Mouse (Mus musculus): Measurements from ENCODE around the gene Zfx.

Gene Zfx

DNA sequence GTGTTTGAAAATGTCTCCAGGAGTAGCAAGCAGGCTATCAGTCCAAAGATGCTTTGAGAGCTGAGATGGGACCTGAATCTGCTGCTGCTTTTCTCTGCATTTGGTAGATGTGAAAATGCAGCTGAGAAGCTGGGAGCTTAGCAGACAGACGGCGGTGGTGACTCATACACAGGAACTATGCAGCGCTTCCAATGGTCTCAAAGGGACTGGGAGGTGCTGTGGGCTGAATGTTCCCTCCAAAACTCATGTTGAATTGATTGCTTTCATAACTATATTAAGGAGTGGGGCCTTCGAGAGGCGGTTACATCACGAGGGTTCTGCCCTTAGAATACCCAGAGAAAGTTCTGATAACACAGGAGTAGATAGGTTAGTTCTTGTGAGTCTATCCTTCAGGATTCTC lies 62.3 kb downstream of the Zfx start:
- no peak for DNase-seq (ENCODE audit: low read depth, low spot score)

GRCm38 (mm10) chrX:94060751-94061150 lies 62.8 kb downstream of the Zfx start:
- DNase-seq (ENCODE audit: low read depth, low spot score) = no peak

- no peak for DNase-seq (ENCODE audit: low read depth, low spot score)
Measured at GRCm38 (mm10) chrX:94058748-94059147, 64.8 kb downstream of the Zfx start.

DNA sequence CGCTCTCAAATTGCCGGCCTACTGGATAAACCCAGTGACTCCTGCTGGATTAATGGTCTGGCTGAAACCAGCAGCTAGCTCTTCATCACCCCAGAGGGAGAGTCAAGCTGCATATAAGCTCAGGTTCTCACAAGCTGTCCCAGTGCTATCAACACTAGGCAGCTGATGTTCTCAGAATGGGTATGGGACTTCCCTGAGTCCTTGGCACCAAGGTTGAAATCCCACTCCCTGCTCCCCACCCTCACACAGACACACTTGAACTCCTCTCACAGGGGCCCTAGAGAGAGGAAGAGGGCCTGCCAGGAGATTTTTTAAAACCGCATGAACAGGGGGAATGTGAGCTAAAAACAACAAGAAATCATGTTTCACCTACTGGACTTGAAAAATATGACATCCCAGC lies 74.5 kb downstream of the Zfx start:
- DNase-seq (ENCODE audit: low read depth, low spot score) = no peak

DNA sequence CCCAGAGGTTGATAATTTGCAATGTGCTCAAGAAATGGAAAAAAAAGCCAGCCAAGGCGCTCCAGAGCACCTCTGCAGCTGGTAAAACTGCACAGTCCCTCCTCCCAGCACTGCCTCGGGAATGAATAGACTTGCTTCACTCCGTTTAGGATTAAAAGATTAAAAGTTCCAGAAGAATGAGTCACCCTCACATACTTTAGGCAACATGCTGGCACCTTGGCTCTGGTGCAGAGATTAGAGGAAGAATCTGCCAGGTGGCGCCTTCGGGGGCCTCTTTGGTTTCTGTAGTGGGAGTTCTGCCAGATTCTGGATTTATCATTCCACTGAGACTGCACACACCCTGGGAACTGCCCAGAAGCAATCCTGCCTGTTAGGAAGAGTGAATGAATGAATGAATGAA lies 75.5 kb downstream of the Zfx start:
- DNase-seq (ENCODE audit: low read depth, low spot score) = no peak

DNA sequence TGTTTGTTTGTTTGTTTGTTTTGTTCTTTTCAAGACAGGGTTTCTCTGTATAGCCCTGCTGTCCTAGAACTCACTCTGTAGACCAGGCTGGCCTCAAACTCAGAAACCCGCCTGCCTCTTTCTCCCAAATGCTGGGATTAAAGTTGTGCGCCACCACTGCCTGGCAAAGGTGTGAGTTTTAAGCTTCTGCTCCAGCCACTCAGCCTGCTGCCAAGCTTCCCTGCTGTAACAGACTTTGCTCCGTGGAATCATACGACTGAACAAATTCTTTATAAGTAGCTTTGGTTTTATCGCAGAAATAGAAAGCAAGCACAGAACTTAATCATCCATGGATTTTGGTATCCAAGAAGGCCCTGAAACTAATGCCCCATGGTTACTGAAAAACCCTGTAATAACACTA lies 76.1 kb downstream of the Zfx start:
- no peak for DNase-seq (ENCODE audit: low read depth, low spot score)

DNA sequence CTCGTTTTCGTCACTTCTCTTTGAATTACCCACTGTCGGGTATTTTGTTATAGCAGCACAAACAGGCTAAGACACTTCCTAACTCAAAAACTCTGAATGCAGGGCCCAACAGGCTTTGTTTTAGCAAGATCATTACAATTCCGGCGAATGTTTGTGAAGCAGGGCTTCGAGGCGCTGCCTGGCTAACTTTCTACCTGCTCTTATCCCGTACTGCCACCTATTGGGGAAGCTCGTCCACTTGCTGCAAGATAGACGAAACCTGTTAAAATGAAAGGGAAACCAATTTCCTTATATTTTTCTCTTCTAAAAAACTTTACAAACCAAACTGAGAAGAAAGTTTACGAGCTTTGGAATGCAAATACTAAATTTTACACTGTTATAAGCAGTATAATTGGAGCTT lies 90.6 kb downstream of the Zfx start:
- DNase-seq (ENCODE audit: low read depth, low spot score) = no peak

DNA sequence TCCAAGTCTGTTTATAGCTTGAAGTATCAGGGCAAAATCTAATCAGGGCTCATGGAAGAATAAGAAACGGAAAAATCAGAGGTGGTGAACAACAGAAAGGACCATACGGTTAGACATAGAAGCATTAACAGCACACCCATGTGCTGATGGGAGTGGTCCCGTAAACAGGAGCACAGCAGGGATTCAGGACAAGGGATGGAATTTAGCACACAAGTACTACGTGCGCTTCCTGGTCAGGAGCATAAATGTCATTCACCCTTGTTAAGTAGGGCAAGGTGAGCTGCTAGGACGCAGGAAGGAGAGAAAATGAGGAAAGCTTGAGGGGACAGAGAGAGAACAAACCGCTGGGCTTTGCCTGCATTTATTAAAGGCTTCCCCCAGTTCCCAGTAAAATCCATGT lies 93.4 kb downstream of the Zfx start:
- DNase-seq (ENCODE audit: low read depth, low spot score) = no peak

Data from WW6 (cell line).